Mouse (Mus musculus): Measurements from ENCODE around the gene Rcn3. TPM values are rescaled to one million over a fixed set of nuclear protein-coding genes. Genes with fewer than 3 reads are reported as not detected.

Rcn3 gene
- total and polyA plus RNA-seq, 3 experiments, result 0.38 TPM; not detected in 2

GRCm38 (mm10) chr7:45106441-45106840 lies 14.4 kb upstream of the Rcn3 start:
- Histone ChIP-seq H3K4me1 (ENCODE audit: control insufficient read depth in 1 of 2, insufficient read depth in 2 of 2) (no peaks in the 10 kb centered on the region; a peak in 1 of 4 replicates), H3K4me2 (ENCODE audit: insufficient read depth, low read depth, poor library complexity, severe bottlenecking) (no peak overlapping the region), H3K27me3 (replicated peaks) (no peaks in the 10 kb centered on the region), H3K79me2 (replicated peaks; ENCODE audit: control insufficient read depth, extremely low read depth, insufficient read depth, poor library complexity, severe bottlenecking) (no peaks in the 10 kb centered on the region), H3K27ac (ENCODE audit: insufficient read depth, low read depth) (no peak overlapping the region), H3K36me3 (replicated peaks in 1 of 2; ENCODE audit: control insufficient read depth in 1 of 2, insufficient read depth in 1 of 2, low read length in 1 of 2) (no peaks in the 10 kb centered on the region), H3K4me3 (replicated peaks in 1 of 3; ENCODE audit: low read depth in 2 of 3, low read length in 2 of 3, poor library complexity in 1 of 3) (no peak overlapping the region), H3K9me3 (replicated peaks; ENCODE audit: low read length) (no peaks in the 10 kb centered on the region), H3K9ac (ENCODE audit: insufficient read depth, low read depth) (no peak overlapping the region)
- dilution Hi-C loops (cut with MboI; ENCODE audit: extremely low pct_ligation_motif_present, extremely low pct_unique_long_range_greater_than_20kb, low sequenced_read_pairs) (no loop called here), in situ Hi-C loops (cut with MboI; ENCODE audit: low pct_ligation_motif_present, low pct_unique_long_range_greater_than_20kb, low sequenced_read_pairs) (no loop called here)
- no peak for DNase-seq (ENCODE audit: extremely low read depth)
- TF ChIP-seq JUN (IDR thresholded peaks at IDR 0.05; ENCODE audit: insufficient read depth, low read depth, low read length) (no peak), TCF12 (IDR thresholded peaks at IDR 0.05; ENCODE audit: low read depth, low read length) (no peak), UBTF (IDR thresholded peaks at IDR 0.05; ENCODE audit: low read depth, low read length) (no peak), MAZ (IDR thresholded peaks at IDR 0.05; ENCODE audit: low read depth, low read length) (no peak), SMC3 (IDR thresholded peaks at IDR 0.05; ENCODE audit: low read depth, low read length) (no peak), HCFC1 (IDR thresholded peaks at IDR 0.05; ENCODE audit: low read depth, low read length) (no peak), MXI1 (IDR thresholded peaks at IDR 0.05; ENCODE audit: low read depth, low read length) (no peak), MAFK (IDR thresholded peaks at IDR 0.05; ENCODE audit: insufficient replicate concordance, low read length) (no peak), GABPA (IDR thresholded peaks at IDR 0.05; ENCODE audit: insufficient replicate concordance, low read depth, low read length) (no peak)

DNA sequence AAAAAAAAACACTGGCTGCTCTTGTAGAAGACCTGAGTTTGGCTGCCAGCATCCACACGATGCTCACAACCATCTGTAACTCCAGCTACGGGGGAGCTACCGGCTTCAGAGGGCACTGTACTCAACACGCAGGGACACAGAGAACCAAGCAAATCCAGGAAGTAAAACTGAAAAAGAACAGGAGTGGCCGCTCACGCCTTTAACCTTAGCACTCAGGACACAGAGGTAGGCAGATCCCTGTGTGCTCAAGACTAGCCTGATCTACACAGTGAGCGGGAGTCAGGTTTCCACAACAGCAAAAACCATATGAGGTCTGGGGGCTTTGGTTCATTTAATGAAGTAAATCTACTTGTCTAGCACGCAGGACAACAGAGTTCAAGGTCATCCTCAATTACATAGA lies 13.5 kb upstream of the Rcn3 start:
- Histone ChIP-seq H3K4me1 (ENCODE audit: control insufficient read depth in 1 of 2, insufficient read depth in 2 of 2) (no peaks in the 10 kb centered on the region; a peak in 1 of 4 replicates), H3K4me2 (ENCODE audit: insufficient read depth, low read depth, poor library complexity, severe bottlenecking) (no peak overlapping the region), H3K27ac (ENCODE audit: insufficient read depth, low read depth) (no peak overlapping the region), H3K9me3 (replicated peaks; ENCODE audit: low read length) (no peaks in the 10 kb centered on the region), H3K4me3 (replicated peaks in 1 of 3; ENCODE audit: low read depth in 2 of 3, low read length in 2 of 3, poor library complexity in 1 of 3) (no peak overlapping the region), H3K36me3 (replicated peaks in 1 of 2; ENCODE audit: control insufficient read depth in 1 of 2, insufficient read depth in 1 of 2, low read length in 1 of 2) (no peaks in the 10 kb centered on the region), H3K9ac (ENCODE audit: insufficient read depth, low read depth) (no peak overlapping the region), H3K27me3 (replicated peaks) (no peaks in the 10 kb centered on the region), H3K79me2 (replicated peaks; ENCODE audit: control insufficient read depth, extremely low read depth, insufficient read depth, poor library complexity, severe bottlenecking) (no peaks in the 10 kb centered on the region)
- DNase-seq (ENCODE audit: extremely low read depth), result no peak
- TF ChIP-seq KAT2A (IDR thresholded peaks at IDR 0.05; ENCODE audit: insufficient replicate concordance, low read length) (no peak), POLR2AphosphoS2 (IDR thresholded peaks at IDR 0.05; ENCODE audit: low read depth, low read length) (no peak), SMC3 (IDR thresholded peaks at IDR 0.05; ENCODE audit: low read depth, low read length) (no peak), MAFK (IDR thresholded peaks at IDR 0.05; ENCODE audit: insufficient replicate concordance, low read length) (no peak), USF1 (IDR thresholded peaks at IDR 0.05; ENCODE audit: low read depth, low read length) (no peak), CHD1 (IDR thresholded peaks at IDR 0.05; ENCODE audit: low read depth, low read length) (no peak), USF2 (conservative IDR thresholded peaks at IDR 0.05; ENCODE audit: low read depth, low read length) (no peak), ETS1 (conservative IDR thresholded peaks at IDR 0.05; ENCODE audit: low read depth, low read length) (no peak), UBTF (IDR thresholded peaks at IDR 0.05; ENCODE audit: low read depth, low read length) (no peak), ELF1 (IDR thresholded peaks at IDR 0.05; ENCODE audit: low read depth, low read length) (no peak), PAX5 (IDR thresholded peaks at IDR 0.05; ENCODE audit: low read length) (no peak), IRF4 (IDR thresholded peaks at IDR 0.05; ENCODE audit: low read depth, low read length) (no peak), ZMIZ1 (IDR thresholded peaks at IDR 0.05; ENCODE audit: low read depth, low read length) (no peak), BHLHE40 (IDR thresholded peaks at IDR 0.05; ENCODE audit: low read depth, low read length) (no peak), CTCF (conservative IDR thresholded peaks at IDR 0.05 in 1 of 2, IDR thresholded peaks at IDR 0.05 in 1 of 2; ENCODE audit: low read depth in 2 of 2, low read length in 2 of 2) (no peak), NRF1 (IDR thresholded peaks at IDR 0.05; ENCODE audit: low read depth, low read length) (no peak), MAX (IDR thresholded peaks at IDR 0.05; ENCODE audit: low read length) (no peak)
- in situ Hi-C loops (cut with MboI; ENCODE audit: low pct_ligation_motif_present, low pct_unique_long_range_greater_than_20kb, low sequenced_read_pairs), result no loop called here
- dilution Hi-C loops (cut with MboI; ENCODE audit: extremely low pct_ligation_motif_present, extremely low pct_unique_long_range_greater_than_20kb, low sequenced_read_pairs), result no loop called here

All from CH12.LX (cell line).